Mouse (Mus musculus) ES-E14 (cell line): ENCODE measurements at regions not wholly inside any gene's neighbourhood (a gene's known extent, or its start where the extent isn't known, plus 50 kb on each side); places are given as distances from the start of the nearest gene placed in this dataset.

Source experiments
- CHD2 ChIP-seq: IDR thresholded peaks from 2 replicates; pipeline ENCODE4 v1.6.1; 2014; ENCODE audit warnings: mild to moderate bottlenecking, low read depth, low read length, inconsistent platforms
- HCFC1 ChIP-seq: IDR thresholded peaks from 2 replicates; pipeline ENCODE4 v1.6.1; 2012; ENCODE audit warnings: low read length, inconsistent platforms, borderline replicate concordance; ENCODE audit not compliant: insufficient read depth
- MAFK ChIP-seq: IDR thresholded peaks from 2 replicates; pipeline ENCODE4 v1.6.1; 2014; ENCODE audit warnings: mild to moderate bottlenecking, low read depth, low read length, inconsistent platforms; ENCODE audit not compliant: insufficient read depth
- ZC3H11A ChIP-seq: IDR thresholded peaks from 2 replicates; pipeline ENCODE4 v1.6.1; 2012; ENCODE audit warnings: low read depth, mild to moderate bottlenecking, inconsistent platforms, low read length, borderline replicate concordance
- ZNF384 ChIP-seq: IDR thresholded peaks from 2 replicates; pipeline ENCODE4 v1.6.1; 2012; ENCODE audit warnings: low read depth, low read length, inconsistent platforms

- TF ChIP-seq HCFC1, result no peak
- no peak for TF ChIP-seq MAFK
- TF ChIP-seq ZC3H11A, result no peak
- no peak for TF ChIP-seq CHD2
- TF ChIP-seq ZNF384, result no peak
Measured at GRCm38 (mm10) chr7:117049249-117049648, 331.5 kb upstream of the Xylt1 start.
